Mouse (Mus musculus) myocyte (in vitro differentiated cells): ENCODE data around the gene Zfhx3. TPM values are rescaled to one million over a fixed set of nuclear protein-coding genes. Genes with fewer than 3 reads are reported as not detected.

Experiments
- H3K27me3 ChIP-seq: one replicate; pipeline ENCODE4 v1.6.1; 2011; ENCODE audit not compliant: control insufficient read depth, insufficient read depth, insufficient read length
- H3K36me3 ChIP-seq: one replicate; pipeline ENCODE4 v1.6.1; 2011; ENCODE audit not compliant: control insufficient read depth, insufficient read depth
- H3K4me2 ChIP-seq: one replicate; pipeline ENCODE4 v1.6.1; 2011; ENCODE audit warnings: low read depth, control low read depth
- H3K4me3 ChIP-seq: one replicate; pipeline ENCODE4 v1.5.1; 2011; ENCODE audit warnings: mild to moderate bottlenecking, control low read depth, moderate library complexity
- H3K79me2 ChIP-seq: one replicate; pipeline ENCODE4 v1.6.1; 2011; ENCODE audit not compliant: control insufficient read depth, insufficient read depth
- H3ac ChIP-seq: one replicate; pipeline ENCODE4 v1.6.1; 2011; ENCODE audit not compliant: control insufficient read depth, insufficient read length
- CEBPB ChIP-seq: IDR thresholded peaks from 2 replicates; pipeline ENCODE4 v1.6.1; 2011; ENCODE audit warnings: mild to moderate bottlenecking, moderate library complexity; ENCODE audit not compliant: poor library complexity, insufficient read depth, severe bottlenecking
- E2F4 ChIP-seq: IDR thresholded peaks from one replicate; pipeline ENCODE4 v1.6.1; 2011; ENCODE audit warnings: mild to moderate bottlenecking, control low read depth, moderate library complexity; ENCODE audit not compliant: insufficient read depth
- MAX ChIP-seq: IDR thresholded peaks from one replicate; pipeline ENCODE4 v1.6.1; 2011; ENCODE audit warnings: low read depth, mild to moderate bottlenecking, control low read depth
- MYOD1 ChIP-seq, 3 experiments: IDR thresholded peaks; one replicate each; pipeline ENCODE4 v1.6.1; 2011; ENCODE audit warnings: control low read depth in 2 of 3, low read depth in 2 of 3, mild to moderate bottlenecking in 2 of 3, moderate library complexity in 1 of 3; ENCODE audit not compliant: insufficient read length in 2 of 3, control insufficient read depth in 1 of 3
- MYOG ChIP-seq, 3 experiments: IDR thresholded peaks; one replicate each; pipeline ENCODE4 v1.6.1; 2011; ENCODE audit warnings: control low read depth in 2 of 3, low read depth in 2 of 3, mild to moderate bottlenecking in 2 of 3; ENCODE audit not compliant: insufficient read length in 2 of 3, control insufficient read depth in 1 of 3, insufficient read depth in 1 of 3
- POLR2A ChIP-seq: IDR thresholded peaks from one replicate; pipeline ENCODE4 v1.6.1; 2011; ENCODE audit warnings: low read depth, mild to moderate bottlenecking, control low read depth, moderate library complexity; ENCODE audit not compliant: insufficient read length
- POLR2AphosphoS2 ChIP-seq: IDR thresholded peaks from one replicate; pipeline ENCODE4 v1.6.1; 2011; ENCODE audit warnings: low read depth, control low read depth; ENCODE audit not compliant: insufficient read length
- REST ChIP-seq: IDR thresholded peaks from one replicate; pipeline ENCODE4 v1.6.1; 2011; ENCODE audit warnings: mild to moderate bottlenecking, control low read depth, moderate library complexity; ENCODE audit not compliant: insufficient read depth, insufficient read length
- SRF ChIP-seq: IDR thresholded peaks from one replicate; pipeline ENCODE4 v1.6.1; 2011; ENCODE audit warnings: low read depth; ENCODE audit not compliant: control insufficient read depth, insufficient read length
- TCF12 ChIP-seq: IDR thresholded peaks from one replicate; pipeline ENCODE4 v1.6.1; 2011; ENCODE audit warnings: mild to moderate bottlenecking, control low read depth; ENCODE audit not compliant: poor library complexity, insufficient read depth, severe bottlenecking
- TCF3 ChIP-seq: IDR thresholded peaks from one replicate; pipeline ENCODE4 v1.6.1; 2011; ENCODE audit warnings: low read depth, control low read depth; ENCODE audit not compliant: insufficient read length
- USF1 ChIP-seq: IDR thresholded peaks from one replicate; pipeline ENCODE4 v1.6.1; 2011; ENCODE audit warnings: low read depth, mild to moderate bottlenecking, control low read depth, moderate library complexity
- polyA plus RNA-seq: library from polyadenylated mRNA; unstranded; fragments of >200 nt; fragmentation: generic; extraction: Trizol; gene quantifications from one replicate; pipeline ENCODE4 v1.2.1, GENCODE M21; 2012; ENCODE audit warnings: missing spikeins

The Zfhx3 gene
- polyA plus RNA-seq, 1 experiment, result 3.0 TPM

DNA sequence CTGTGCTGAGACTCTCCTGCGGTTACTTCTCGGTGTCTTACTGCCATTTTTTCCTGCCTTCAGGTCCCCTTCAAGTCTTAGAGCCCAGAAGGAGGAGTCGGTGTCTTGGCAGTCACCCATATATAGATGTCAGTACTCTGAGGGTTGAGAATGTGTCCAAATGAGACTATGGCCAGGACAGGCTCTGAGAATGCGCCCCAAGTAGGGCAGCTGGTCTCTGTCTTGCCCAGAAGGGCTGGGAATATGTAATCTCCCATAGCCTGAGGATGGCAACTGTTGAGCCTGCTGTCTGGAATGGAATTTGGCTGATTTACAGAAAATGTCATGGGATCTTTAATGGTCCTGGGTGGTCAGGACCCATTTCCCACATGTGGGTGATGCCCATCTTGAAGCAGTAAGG is 881.6 kb downstream of the Zfhx3 start:
- Histone ChIP-seq H3K4me3 (no peak overlapping the region), H3K79me2 (peaks cover 11% of the 10 kb centered on the region), H3K36me3 (no peaks in the 10 kb centered on the region), H3K4me2 (no peak overlapping the region), H3K27me3 (no peaks in the 10 kb centered on the region), H3ac (no peak overlapping the region)
- TF ChIP-seq POLR2A (no peak), MYOD1 (IDR thresholded peaks at IDR 0.05; ENCODE audit: control insufficient read depth in 1 of 3, insufficient read length in 2 of 3, low read depth in 2 of 3) (peak in 1 of 3 experiments; percentile 32), MYOG (IDR thresholded peaks at IDR 0.05; ENCODE audit: control insufficient read depth in 1 of 3, insufficient read depth in 1 of 3, insufficient read length in 2 of 3, low read depth in 2 of 3) (peak in 1 of 3 experiments; percentile 55)

DNA sequence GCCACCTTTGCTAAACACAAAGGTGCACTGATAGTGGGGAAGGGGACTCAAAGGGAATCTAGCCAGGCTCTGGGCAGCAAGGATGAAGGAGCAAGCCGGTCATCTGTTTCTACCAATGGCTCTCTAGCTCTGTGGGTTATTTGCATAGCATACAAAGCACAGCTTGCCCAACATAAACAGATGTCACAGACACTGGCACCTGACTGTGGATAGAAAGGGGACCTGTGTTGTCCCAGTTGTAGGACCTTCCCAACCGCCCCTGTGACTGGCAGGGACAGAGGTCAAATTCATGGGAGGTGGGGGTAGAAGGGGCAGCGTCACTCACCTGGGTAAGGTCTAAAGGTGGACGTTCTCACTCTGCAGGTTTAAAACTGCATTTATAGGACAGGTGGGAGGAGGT is 884.0 kb downstream of the Zfhx3 start:
- Histone ChIP-seq H3K27me3 (no peaks in the 10 kb centered on the region), H3K4me2 (no peak overlapping the region), H3K4me3 (no peak overlapping the region), H3K79me2 (peaks cover 11% of the 10 kb centered on the region), H3K36me3 (no peaks in the 10 kb centered on the region), H3ac (no peak overlapping the region)
- TF ChIP-seq CEBPB, result no peak
- no peak for TF ChIP-seq MYOG (IDR thresholded peaks at IDR 0.05; ENCODE audit: control insufficient read depth in 1 of 3, insufficient read depth in 1 of 3, insufficient read length in 2 of 3, low read depth in 2 of 3)
- no peak for TF ChIP-seq USF1
- TF ChIP-seq POLR2AphosphoS2, result no peak
- no peak for TF ChIP-seq SRF
- TF ChIP-seq E2F4, result no peak

DNA sequence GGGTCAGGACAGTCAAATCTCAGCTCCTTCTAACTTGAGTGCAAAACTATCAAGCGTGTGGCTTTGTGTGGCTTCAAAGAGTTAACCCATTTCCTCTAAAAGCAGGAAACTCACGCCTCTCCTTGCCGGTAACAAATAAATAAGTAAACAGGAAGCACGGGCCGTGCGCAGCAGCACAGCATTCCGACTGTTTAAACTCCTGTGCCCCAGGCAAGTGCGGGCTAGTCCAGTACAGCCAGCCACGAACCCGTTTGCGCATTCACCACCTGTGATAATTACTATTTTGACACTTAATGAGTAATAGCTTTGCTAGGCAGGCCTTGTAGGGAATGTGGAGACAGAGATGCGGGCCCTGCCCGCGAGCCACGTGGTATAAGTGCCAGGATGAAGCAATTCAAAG is 885.0 kb downstream of the Zfhx3 start:
- Histone ChIP-seq H3ac (no peak overlapping the region), H3K27me3 (no peaks in the 10 kb centered on the region), H3K79me2 (peaks cover 7% of the 10 kb centered on the region), H3K4me3 (no peak overlapping the region), H3K36me3 (no peaks in the 10 kb centered on the region), H3K4me2 (no peak overlapping the region)
- no peak for TF ChIP-seq CEBPB
- no peak for TF ChIP-seq TCF3
- no peak for TF ChIP-seq POLR2AphosphoS2
- TF ChIP-seq SRF, result no peak
- no peak for TF ChIP-seq MAX
- TF ChIP-seq MYOG (IDR thresholded peaks at IDR 0.05; ENCODE audit: control insufficient read depth in 1 of 3, insufficient read depth in 1 of 3, insufficient read length in 2 of 3, low read depth in 2 of 3), result no peak
- TF ChIP-seq POLR2A, result no peak
- TF ChIP-seq USF1, result no peak
- no peak for TF ChIP-seq REST
- no peak for TF ChIP-seq E2F4
- no peak for TF ChIP-seq TCF12
- TF ChIP-seq MYOD1 (IDR thresholded peaks at IDR 0.05; ENCODE audit: control insufficient read depth in 1 of 3, insufficient read length in 2 of 3, low read depth in 2 of 3), result no peak

DNA sequence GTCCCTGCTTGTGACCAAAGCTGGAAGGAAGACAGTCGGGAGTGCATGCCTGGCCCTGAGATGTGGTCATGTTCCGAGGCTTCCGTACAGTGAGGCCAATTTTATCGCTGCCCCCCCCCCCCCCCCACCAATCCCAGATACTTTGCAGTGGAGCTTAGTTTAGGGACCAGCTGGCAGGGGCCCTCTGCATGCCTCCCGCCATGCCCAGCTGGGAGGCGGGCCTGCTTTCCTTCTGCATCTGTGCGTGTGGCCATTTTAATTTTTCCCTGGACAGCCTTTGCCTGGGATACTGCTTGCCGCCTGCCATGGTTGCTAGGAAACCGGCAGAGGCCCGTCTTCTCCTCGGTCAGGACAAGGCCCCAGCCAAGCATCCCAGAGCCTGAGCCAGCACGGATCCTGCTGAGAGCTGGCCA is 886.9 kb downstream of the Zfhx3 start:
- no peak overlapping the region for H3K4me3 ChIP-seq
- peaks cover 7% of the 10 kb centered on the region for H3K79me2 ChIP-seq
- no peak overlapping the region for H3ac ChIP-seq
- H3K36me3 ChIP-seq, result no peaks in the 10 kb centered on the region
- H3K4me2 ChIP-seq, result no peak overlapping the region
- TF ChIP-seq E2F4 (no peak), USF1 (no peak), REST (no peak), MAX (no peak), POLR2AphosphoS2 (no peak), POLR2A (no peak), MYOG (IDR thresholded peaks at IDR 0.05; ENCODE audit: control insufficient read depth in 1 of 3, insufficient read depth in 1 of 3, insufficient read length in 2 of 3, low read depth in 2 of 3) (no peak), SRF (no peak), TCF12 (no peak), TCF3 (no peak), MYOD1 (IDR thresholded peaks at IDR 0.05; ENCODE audit: control insufficient read depth in 1 of 3, insufficient read length in 2 of 3, low read depth in 2 of 3) (no peak), CEBPB (no peak)
- no peaks in the 10 kb centered on the region for H3K27me3 ChIP-seq

DNA sequence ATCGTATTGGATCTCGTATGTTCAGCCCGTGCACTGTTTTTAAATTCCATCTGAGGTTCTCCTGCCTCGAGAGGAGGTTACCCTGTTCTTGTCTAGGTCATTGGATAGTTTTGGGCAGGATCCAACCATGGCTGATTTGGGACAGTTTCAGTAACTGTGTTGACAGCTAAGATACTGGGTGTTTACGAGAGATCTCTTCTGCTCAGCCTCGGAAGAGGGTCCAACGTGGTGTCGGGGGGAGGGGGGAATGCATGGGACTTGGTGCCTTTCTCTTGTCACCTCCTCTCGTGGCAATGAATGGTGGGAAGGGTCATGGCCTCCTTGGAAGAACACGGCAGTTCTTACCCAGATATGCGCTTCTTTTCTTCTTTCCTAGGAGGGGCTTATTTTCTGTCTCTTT is 892.7 kb downstream of the Zfhx3 start:
- TF ChIP-seq POLR2A, result no peak
- Histone ChIP-seq H3K36me3 (no peaks in the 10 kb centered on the region), H3K79me2 (no peaks in the 10 kb centered on the region), H3K27me3 (no peaks in the 10 kb centered on the region), H3K4me2 (no peak overlapping the region), H3K4me3 (no peak overlapping the region), H3ac (no peak overlapping the region)
